Mouse (Mus musculus) heart, embryonic 11.5 days (tissue): ENCODE measurements at regions not wholly inside any gene's neighbourhood (a gene's known extent, or its start where the extent isn't known, plus 50 kb on each side); places are given as distances from the start of the nearest gene placed in this dataset.
"Not testable (repeated sequence)": the region's sequence is repeated elsewhere in the genome, so short reads cannot be mapped to it uniquely, and the experiment has no call there.

Experiments used
- ATAC-seq: fragments of 200-750 bp; cut with Nextera tagmentation; replicated peaks from 2 replicates; pipeline ENCODE4 v1.8.0; 2017; ENCODE audit warnings: moderate library complexity; ENCODE audit not compliant: insufficient number of reproducible peaks, low FRiP score, low TSS enrichment
- H3K27ac ChIP-seq: fragments of 300-500 bp; sonication (generic); 2 replicates; pipeline ENCODE4 v1.5.1; 2014; ENCODE audit warnings: mild to moderate bottlenecking, low read depth, low read length
- H3K27me3 ChIP-seq: fragments of 300-500 bp; sonication (generic); 2 replicates; pipeline ENCODE4 v1.6.1; 2014; ENCODE audit warnings: mild to moderate bottlenecking, low read length, mixed read lengths; ENCODE audit not compliant: control insufficient read depth, insufficient read depth
- H3K36me3 ChIP-seq: fragments of 300-500 bp; sonication (generic); 2 replicates; pipeline ENCODE4 v1.6.1; 2014; ENCODE audit warnings: mild to moderate bottlenecking, low read length, moderate library complexity, mixed read lengths; ENCODE audit not compliant: control insufficient read depth, insufficient read depth
- H3K4me1 ChIP-seq: fragments of 300-500 bp; sonication (generic); 2 replicates; pipeline ENCODE4 v1.6.1; 2014; ENCODE audit warnings: low read length; ENCODE audit not compliant: control insufficient read depth, insufficient read depth
- H3K4me2 ChIP-seq: fragments of 300-500 bp; sonication (generic); 2 replicates; pipeline ENCODE4 v1.6.1; 2014; ENCODE audit warnings: mild to moderate bottlenecking, moderate library complexity
- H3K4me3 ChIP-seq: fragments of 300-500 bp; sonication (generic); 2 replicates; pipeline ENCODE4 v1.5.1; 2014; ENCODE audit warnings: low read depth, low read length
- H3K9ac ChIP-seq: fragments of 300-500 bp; sonication (generic); 2 replicates; pipeline ENCODE4 v1.6.1; 2014; ENCODE audit warnings: mild to moderate bottlenecking, low read depth, low read length, moderate library complexity
- H3K9me3 ChIP-seq: fragments of 300-500 bp; sonication (generic); replicated peaks from 2 replicates; pipeline ENCODE4 v1.6.1; 2016; ENCODE audit warnings: low read length; ENCODE audit not compliant: control insufficient read depth
- WGBS: fragments of 180-500 bp; shearing (Covaris S2); extraction: QIAGEN DNeasy Blood & Tissue Kit; methylation state at CpG from one replicate; pipeline ENCODE4 v1.1.7; 2014; ENCODE audit not compliant: insufficient replicate concordance; 5-methylcytosine and 5-hydroxymethylcytosine counted together

- H3K4me3 ChIP-seq = no peak overlapping the region
- no peak for ATAC-seq
- no peak overlapping the region for H3K9ac ChIP-seq
- no peak overlapping the region for H3K4me2 ChIP-seq
- H3K9me3 ChIP-seq = no peaks in the 10 kb centered on the region
- H3K36me3 ChIP-seq = no peaks in the 10 kb centered on the region
- WGBS = 31% methylated on average over 1 of the region's 1 CpGs
- H3K27me3 ChIP-seq = no peaks in the 10 kb centered on the region
- H3K4me1 ChIP-seq = peaks cover 2% of the 10 kb centered on the region; the same call in 1 of the 2 replicates
- no peak overlapping the region for H3K27ac ChIP-seq
Observed at GRCm38 (mm10) chr14:9400861-9401260, 734.8 kb upstream of the 4930452B06Rik start.

GRCm38 (mm10) chr14:9393271-9393771 is 727.3 kb upstream of the 4930452B06Rik start:
- Histone ChIP-seq H3K4me1 (no peaks in the 10 kb centered on the region), H3K4me2 (no peak overlapping the region), H3K9me3 (no peaks in the 10 kb centered on the region), H3K4me3 (no peak overlapping the region), H3K36me3 (no peaks in the 10 kb centered on the region), H3K27ac (no peak overlapping the region), H3K27me3 (no peaks in the 10 kb centered on the region), H3K9ac (no peak overlapping the region)
- WGBS = 15% methylated on average over 4 of the region's 4 CpGs
- ATAC-seq = peak; percentile 75

GRCm38 (mm10) chr14:9389878-9390536 is 724.0 kb upstream of the 4930452B06Rik start:
- H3K4me3 ChIP-seq, H3K9ac ChIP-seq, H3K4me2 ChIP-seq, H3K27me3 ChIP-seq, H3K9me3 ChIP-seq, H3K27ac ChIP-seq, H3K4me1 ChIP-seq, ATAC-seq, H3K36me3 ChIP-seq: not testable (repeated sequence)
- 87% methylated on average over 5 of the region's 5 CpGs for WGBS

GRCm38 (mm10) chr14:9389180-9389579 is 723.1 kb upstream of the 4930452B06Rik start:
- Histone ChIP-seq H3K27ac (no peak overlapping the region), H3K4me2 (no peak overlapping the region), H3K4me1 (no peaks in the 10 kb centered on the region), H3K4me3 (no peak overlapping the region), H3K27me3 (no peaks in the 10 kb centered on the region), H3K9me3 (no peaks in the 10 kb centered on the region), H3K9ac (no peak overlapping the region), H3K36me3 (no peaks in the 10 kb centered on the region)
- ATAC-seq = no peak
- WGBS = 68% methylated on average over 7 of the region's 7 CpGs
